Mouse (Mus musculus): Measurements from ENCODE around the gene Faf2.

- no peak for TF ChIP-seq CTCF (IDR thresholded peaks at IDR 0.05; ENCODE audit: low read depth)
- TF ChIP-seq EP300 (IDR thresholded peaks at IDR 0.05; ENCODE audit: low read depth), result no peak
These were observed 43.5 kb downstream of the Faf2 start for GRCm38 (mm10) chr13:54665062-54665461.
